ENCODE assay signal across 16 mouse cellular contexts in genomic region chr12:113355132-113355531, GRCm38 (mm10).
DNase-seq lines count a peak whose midpoint lies in the region.
"Had no signal": no experiment of that assay in that cellular context is flagged by ENCODE, and none has a peak within 500 bp of the region (broad histone marks: within the 10 kb centered on the region; RNA-seq: fewer than 3 reads in every experiment).

No protein-coding gene starts in this region.

- DNase-seq in embryo, embryonic 11 days = peak; percentile 1
- no peak for DNase-seq in embryo, embryonic 10 days (ENCODE audit: low spot score)
- peak; percentile 49 for DNase-seq in 3T3-L1 (ENCODE audit: low read depth, low spot score)
- DNase-seq in hindlimb bud, embryonic 11.5 days (ENCODE audit: extremely low spot score, low read depth, low spot score) = peak; percentile 47
- DNase-seq in mesoderm, embryonic 11.5 days (ENCODE audit: low read depth, low spot score) = peak; percentile 35
- DNase-seq in right cerebral cortex, postnatal 14 days = no peak
- DNase-seq in c-Kit-positive CD71-positive TER-119-positive erythroid progenitor cells, embryonic 14.5 days (ENCODE audit: low spot score) = no peak
- DNase-seq: adrenal gland, adult 2 months; cerebellum, adult 11-12 months; cerebellum, postnatal 10 days; forebrain, postnatal 0 days; gastrocnemius, adult 2 months; liver; retina, postnatal 1 day; thymus, adult 18-20 months; thymus, postnatal 36 days had no signal

Comparison
In these comparisons a context has a peak if more than half of its experiments do, and no peak if none do; other contexts are left out.
1. DNase-seq: peak in embryo, embryonic 11 days (single experiment), 3T3-L1 (single experiment), hindlimb bud, embryonic 11.5 days (single experiment) and mesoderm, embryonic 11.5 days (single experiment); none in embryo, embryonic 10 days (single experiment), right cerebral cortex, postnatal 14 days (single experiment) and c-Kit-positive CD71-positive TER-119-positive erythroid progenitor cells, embryonic 14.5 days (single experiment).